Mouse (Mus musculus): Measurements from ENCODE around the gene Kif28.
A peak's percentile ranks its signal among the peaks of the same experiment; 100 is the strongest.

The Kif28 gene

DNA sequence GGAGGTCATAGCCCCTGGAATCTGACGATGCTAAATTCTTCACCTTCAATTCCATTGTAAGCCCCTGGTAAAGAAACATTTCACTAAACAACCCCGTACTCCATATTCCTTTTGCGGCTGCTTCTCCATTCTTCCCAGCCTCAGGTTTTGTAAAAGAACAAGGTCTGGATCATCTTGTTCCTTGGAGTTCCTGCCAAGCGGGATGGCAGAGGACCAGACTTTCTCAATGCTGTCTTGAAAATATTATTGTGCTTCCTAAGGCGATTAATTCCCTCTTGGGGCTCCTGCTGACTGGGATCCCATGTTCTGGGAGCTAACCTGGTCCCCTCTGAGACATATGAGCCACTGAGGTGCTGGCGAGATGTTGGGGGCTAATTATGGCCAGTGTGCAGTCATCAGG, 39.9 kb downstream of the Kif28 start:
- DNase-seq (ENCODE audit: extremely low read depth, low read depth), result no peak

DNA sequence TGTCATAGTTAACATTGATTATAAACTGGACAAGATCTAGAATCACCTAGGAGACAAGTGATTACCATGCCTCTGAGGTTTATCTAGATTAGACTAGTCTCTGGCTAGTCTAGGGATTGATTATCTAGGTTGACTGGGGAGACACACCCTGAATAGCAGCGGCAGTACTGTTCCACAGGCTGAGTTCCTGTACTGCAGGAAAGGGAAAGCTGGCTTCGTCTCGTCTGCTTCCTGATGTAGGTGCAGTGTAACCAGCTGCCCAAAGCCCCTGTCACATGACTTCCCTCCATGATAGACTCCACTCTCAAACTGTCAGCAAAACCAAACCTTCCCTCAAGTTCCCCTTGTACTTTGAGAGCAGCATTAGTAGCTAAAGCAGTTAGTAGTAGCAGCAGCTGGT, 40.9 kb downstream of the Kif28 start:
- DNase-seq (ENCODE audit: extremely low read depth, low read depth), result no peak

DNA sequence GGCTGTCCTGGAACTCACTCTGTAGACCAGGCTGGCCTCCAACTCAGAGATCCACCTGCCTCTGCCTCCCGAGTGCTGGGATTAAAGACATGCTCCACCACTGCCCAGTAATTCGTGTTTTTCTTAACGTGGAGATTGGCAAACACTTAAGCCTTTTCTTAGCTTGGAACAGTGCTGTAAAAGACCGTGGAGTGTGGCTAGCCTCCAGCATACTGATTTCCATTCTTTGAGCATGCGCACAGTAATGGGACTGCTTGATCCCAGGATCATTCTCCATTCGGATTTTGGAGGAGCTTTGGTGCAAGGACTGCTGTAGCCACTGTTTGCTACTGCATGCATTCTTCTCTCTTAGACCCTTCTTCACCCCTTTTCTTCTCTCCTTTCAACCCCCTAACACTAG, 55.6 kb downstream of the Kif28 start:
- no peak for DNase-seq (ENCODE audit: extremely low read depth, low read depth)

DNA sequence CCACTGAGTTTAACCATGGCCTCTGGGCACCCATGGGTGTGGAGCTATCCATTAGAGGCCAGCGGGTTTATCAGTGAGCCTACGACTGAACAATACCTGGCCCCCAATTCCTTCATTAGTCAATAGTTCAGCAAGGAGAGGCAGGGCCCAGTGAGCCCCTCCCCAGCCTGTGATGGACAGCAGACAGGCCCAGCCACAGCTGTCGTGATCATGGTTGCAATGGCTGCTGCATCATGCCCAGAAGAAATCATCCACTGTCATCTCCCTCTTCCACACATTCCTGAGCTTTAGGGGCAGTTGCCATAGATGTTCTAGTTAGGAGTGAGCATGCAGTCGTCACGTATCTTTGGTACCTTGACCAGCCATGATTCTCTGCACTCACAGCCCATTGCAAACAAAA, 56.2 kb downstream of the Kif28 start:
- DNase-seq (ENCODE audit: extremely low read depth, low read depth), result no peak

DNA sequence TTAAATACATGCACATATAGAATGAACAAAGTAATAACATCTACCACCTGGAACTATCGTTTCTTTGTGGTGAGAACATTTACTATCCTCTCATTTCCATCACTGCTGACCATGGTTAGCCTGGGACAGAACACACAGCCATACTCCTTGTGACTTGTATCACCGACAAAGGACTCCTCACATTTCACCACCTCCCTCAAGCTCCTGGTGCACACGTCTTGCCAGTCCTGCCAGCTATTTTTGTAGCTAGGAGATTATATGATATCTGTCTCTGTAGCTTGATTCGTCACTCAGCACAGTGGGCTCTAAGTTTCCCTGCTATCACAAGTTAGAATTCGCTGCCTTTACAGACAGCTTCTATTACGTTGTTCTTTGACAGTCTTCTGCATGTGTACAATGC, 56.7 kb downstream of the Kif28 start:
- no peak for DNase-seq (ENCODE audit: extremely low read depth, low read depth)

DNA sequence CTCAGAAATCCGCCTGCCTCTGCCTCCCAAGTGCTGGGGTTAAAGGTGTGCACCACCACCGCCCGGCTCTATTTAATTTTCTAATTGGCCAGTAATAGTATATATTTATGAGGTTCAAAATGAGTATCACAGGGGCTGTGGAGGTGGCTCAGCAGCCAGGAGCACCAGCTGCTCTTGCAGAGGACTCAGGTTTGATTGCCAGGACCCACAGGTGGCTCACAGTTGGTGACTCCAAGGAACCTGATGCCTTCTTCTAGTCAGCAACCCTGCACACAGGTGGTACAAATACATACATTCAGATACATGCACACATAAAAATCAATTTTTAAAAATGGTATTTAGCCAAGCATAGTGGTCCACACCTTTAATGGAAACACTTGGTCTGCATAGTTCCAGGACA, 57.1 kb downstream of the Kif28 start:
- DNase-seq (ENCODE audit: extremely low read depth, low read depth), result no peak

DNA sequence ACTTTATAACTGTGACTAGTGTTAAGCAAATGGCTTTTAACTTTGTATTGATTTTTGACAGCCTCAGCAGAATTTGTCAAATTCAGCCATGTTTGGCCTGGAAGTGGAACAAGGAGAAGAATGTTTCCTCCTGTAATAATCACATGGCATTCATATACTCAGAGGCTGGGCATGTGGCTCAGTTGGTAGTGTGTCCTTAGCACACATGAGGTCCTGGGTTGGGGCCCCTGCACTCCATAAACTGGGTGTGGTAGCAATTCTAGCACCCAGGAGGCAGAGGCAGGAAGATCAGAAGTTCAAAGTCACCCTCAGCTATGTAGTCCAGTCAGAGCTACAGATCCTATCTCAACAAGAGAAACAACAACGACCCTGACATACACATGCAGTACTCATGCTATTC, 57.8 kb downstream of the Kif28 start:
- DNase-seq (ENCODE audit: extremely low read depth, low read depth), result no peak

DNA sequence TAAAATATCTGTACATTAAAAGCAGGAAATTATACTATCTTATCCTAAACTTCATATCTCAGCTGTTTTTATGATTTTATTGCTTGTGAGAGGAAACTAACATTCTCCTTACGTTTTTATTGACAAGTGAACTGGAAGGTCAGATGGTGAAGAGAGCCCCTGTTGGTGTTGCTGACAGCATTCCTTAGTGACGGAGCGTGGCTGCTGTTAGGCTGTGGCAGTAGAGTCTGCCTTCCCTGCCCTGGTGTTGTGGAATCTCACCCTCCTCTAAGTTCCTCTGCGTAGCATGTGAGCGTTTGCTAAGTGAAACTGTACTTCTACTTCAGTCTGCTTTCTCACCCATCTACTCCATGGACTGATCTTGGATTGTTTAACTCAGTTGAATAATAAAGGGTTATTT, 58.3 kb downstream of the Kif28 start:
- no peak for DNase-seq (ENCODE audit: extremely low read depth, low read depth)

DNA sequence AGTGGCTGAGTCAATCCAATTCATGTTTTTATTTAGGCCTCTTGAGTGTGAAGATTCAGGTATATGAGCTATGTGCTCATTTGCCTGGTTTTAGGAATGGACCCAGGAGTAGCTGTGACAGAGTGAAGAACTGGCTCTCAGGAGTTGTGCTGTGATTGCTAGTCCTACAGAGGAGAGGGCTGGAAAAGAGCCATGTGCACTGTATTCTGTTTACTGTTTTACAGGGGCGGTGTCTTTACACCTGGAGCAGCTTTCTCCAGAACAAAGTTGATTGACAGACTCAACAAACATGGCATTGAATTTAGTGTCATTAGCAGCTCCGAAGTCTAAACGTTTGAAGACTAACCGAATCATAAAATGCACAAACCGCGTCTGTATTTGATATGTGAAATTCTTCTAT, 58.7 kb downstream of the Kif28 start:
- DNase-seq (ENCODE audit: extremely low read depth, low read depth), result no peak

DNA sequence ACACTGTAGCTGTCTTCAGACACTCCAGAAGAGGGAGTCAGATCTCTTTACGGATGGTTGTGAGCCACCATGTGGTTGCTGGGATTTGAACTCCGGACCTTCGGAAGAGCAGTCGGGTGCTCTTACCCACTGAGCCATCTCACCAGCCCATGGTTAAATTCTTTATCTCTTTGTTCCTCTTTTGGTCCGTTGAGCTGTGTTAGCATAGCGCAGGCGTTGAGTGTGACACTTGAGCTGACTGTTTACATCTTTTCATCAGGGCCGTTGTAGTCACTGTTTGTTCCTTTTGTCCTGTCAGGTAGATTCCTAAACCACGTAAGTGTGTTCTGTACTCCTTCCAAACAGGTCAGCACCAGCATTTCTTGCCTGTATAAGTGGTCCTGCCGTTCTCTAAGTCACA, 62.3 kb downstream of the Kif28 start:
- peak; percentile 45 for DNase-seq (ENCODE audit: extremely low read depth, low read depth)

DNA sequence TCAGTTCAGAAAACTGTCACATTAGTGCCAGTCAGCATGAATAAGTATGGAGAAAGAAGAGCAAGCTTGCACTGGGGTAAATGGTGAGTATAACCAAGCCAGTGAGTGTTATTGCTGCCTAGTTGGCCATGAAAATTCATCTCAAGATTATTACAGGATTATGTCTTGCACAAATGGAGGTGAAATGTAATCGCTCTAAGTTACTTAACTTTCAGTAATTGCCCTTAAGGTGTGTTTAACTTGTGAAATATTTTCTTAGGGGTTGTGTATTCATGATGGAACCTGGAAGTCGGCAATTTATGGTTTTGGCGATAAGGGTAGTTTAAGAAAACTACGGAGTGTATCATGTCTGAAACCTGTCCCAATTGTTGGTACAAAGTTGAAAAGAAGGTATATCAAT, 65.7 kb downstream of the Kif28 start:
- no peak for DNase-seq (ENCODE audit: extremely low read depth, low read depth)

DNA sequence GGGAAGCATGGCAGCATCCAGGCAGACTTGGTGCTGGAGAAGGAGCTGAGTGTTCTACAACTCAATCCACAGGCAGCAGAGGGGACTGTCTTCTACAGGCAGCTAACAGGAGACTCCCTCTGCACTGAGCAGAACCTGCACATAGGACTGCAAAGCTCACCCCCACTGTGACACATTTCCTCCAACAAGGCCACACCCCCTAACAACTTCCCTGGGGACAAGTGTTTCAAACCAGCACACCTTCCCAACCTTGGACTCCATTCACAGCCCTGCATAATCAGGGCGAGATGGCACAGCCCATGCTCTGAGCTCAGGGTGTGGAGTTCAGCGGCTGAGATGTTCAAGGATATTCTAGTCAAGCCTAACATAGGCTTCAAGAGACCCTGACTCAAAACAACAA, 68.0 kb downstream of the Kif28 start:
- DNase-seq (ENCODE audit: extremely low read depth, low read depth), result no peak

DNA sequence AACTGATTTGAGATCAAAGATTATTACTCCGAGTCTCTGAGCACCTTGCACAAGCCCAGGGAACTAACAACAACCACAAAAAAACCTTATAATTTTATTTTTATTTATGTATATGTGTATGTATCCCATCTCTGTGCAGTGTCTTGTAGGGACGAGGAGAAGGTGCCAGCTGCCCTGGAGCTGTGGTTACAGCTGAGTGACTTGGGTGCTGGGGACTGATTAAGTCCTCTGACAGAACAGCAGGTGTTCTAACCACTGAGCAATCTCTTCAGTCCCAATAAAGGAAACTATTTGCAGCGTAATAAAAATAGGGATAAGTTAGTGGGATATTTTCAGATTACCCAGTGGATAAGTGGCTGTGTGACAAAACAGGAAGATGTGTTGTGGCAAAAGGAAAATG, 70.7 kb downstream of the Kif28 start:
- DNase-seq (ENCODE audit: extremely low read depth, low read depth), result no peak

DNA sequence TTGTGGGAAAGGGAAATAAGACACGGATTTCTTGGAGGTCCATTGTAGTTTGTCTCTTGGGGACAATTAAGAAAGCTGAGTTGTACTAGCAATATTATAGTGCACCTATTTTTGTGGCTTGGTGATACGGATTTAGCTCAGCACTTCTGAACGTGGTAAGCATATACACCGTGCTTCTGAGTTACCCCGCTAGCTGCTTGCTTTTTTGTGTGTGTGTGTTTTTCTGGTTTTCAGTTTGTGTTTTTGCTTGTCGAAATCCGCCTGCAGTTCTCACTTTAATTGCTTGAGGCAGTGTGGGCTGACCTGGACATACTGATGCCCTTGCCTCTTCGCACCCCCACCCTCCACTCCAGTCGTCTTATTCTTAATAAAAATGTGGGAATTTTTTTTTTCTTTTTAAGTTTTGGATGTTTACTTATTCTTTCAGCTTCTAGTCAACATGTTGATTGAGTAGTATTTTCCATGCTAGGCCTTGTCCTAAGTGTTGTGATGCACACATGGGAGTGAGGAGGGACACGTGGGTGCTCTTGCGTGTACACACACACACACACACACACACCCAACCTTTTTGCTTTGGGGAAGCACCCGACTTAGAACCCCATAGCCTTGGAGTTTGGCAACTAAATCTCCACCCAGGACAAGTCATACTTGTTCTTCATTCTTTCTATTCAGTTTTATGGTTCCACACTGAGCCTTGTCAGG, 76.1 kb downstream of the Kif28 start:
- DNase-seq (ENCODE audit: extremely low read depth, low read depth), result peak; percentile 33

DNA sequence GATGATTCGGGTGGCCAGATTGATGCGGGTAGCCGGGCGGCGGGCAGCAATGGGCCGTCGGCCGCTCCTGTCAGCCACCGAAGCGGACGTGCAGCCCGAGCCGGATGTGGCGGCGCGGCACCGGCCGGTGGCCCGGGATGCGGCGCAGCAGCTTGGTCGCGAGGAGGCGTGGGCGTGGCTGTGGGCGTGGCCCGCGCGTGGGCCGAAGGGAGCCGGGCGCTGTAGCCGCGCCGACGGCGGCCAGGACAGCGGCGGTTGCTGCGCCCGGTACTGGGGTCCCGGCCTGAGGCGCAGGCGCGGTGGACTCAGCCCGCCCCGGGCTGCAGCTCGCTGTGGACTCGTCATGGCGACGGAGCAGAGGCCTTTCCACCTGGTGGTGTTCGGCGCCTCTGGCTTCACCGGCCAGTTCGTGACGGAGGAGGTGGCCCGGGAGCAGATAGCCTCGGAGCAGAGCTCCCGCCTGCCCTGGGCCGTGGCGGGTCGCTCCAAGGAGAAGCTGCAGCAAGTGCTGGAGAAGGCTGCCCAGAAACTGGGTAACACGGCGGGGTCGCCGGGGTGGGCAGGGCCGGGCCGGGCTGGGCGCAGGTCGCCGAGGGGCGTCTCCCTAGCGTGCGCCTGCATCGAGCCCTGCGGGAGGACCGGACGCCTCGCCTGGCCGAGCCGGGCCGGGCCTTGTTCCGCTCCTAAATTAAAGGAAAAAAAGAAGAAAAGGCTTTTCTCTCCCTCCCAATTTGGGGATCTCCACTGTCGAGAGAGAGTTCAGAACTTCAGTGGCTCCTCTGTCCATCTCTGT, 76.9 kb downstream of the Kif28 start, which contains the start of gene Sccpdh:
TSS of gene Sccpdh (plus strand) at position 198 of the 793 bp plus-strand sequence.
- peak; percentile 16 for DNase-seq (ENCODE audit: extremely low read depth, low read depth)

DNA sequence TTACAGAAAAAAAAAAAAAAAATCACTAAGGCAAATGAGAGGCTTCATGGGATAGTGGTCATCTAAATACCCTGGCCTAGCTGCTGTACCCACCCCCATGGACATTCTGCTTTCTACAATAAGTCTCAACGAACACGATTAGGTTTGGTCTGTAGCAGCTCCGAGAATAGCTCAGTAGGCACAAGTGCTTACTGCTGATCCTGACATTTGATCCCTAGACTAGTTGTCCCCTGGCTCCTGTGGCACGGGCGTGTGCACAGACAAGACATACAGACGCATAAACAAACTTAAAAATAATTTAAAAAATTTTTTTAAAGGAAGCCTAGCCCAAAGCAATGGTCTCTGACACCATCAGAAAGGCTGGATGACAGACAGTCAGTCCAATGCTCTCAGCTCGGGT, 77.6 kb downstream of the Kif28 start:
- DNase-seq (ENCODE audit: extremely low read depth, low read depth), result no peak

DNA sequence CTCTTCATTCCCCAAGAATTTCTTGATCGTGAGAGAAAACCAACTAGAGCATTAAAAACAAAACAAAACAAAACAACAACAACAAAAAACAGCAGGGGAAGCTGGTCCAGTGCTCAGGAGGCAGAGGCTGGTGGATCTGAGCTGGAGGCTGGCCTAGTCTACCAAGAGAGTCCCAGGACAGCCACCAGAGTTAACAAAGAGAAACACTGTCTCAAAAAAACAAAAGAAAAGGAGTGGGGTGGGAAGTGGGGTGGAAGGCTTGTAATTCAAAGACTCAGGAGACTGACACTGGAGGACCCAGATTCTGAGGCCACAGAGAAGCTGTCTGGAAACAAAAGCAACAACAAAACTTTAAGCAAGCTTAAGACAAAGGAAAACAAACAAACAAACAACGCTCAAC, 78.1 kb downstream of the Kif28 start:
- no peak for DNase-seq (ENCODE audit: extremely low read depth, low read depth)

DNA sequence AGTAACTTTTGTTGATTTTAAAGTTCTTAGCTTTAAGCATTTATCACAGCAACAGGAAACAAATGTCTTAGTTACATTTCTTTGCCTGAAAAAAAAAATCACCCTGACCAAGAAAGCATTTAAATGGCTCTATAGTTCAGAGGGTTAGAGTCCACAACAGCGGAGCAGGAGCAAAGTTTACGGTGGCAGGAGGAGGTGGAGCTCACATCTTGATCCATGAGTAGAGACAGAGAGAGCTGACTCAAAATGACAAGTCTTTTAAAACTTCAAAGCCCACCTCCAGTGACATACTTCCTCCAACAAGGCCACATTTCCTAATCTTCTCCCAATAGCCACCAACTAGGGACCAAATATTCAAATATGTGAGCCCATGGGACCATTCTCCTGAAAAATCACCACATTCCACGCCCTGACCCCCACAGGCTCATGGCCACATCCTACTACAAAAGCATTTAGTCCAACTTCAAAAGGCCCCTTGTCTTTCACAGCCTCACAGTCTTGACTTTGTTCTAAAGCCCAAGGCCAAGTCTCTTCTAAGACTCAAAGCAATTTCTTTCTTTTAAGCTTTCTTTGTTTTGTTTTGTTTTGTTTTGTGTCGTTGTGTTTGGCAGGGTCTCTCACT, 80.7 kb downstream of the Kif28 start:
- DNase-seq (ENCODE audit: extremely low read depth, low read depth), result no peak

DNA sequence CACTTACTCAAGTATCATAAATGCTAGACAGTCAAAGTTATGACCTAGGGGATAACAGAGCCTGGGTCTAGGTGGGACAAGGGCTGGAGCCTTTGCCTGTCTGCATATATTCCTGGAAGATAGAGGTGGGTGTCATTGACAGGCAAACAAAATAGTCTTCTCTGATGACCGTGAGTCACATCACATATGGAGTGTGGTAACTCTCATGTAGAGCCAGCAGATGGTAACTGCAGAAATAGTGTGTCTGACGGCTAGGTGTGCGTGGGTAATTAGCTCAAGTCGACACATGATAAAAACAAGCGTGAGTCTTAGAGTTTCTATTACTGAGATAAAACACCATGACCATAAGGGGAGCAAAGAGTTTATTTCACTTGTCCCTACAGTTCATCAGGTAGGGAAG, 82.0 kb downstream of the Kif28 start:
- no peak for DNase-seq (ENCODE audit: extremely low read depth, low read depth)

DNA sequence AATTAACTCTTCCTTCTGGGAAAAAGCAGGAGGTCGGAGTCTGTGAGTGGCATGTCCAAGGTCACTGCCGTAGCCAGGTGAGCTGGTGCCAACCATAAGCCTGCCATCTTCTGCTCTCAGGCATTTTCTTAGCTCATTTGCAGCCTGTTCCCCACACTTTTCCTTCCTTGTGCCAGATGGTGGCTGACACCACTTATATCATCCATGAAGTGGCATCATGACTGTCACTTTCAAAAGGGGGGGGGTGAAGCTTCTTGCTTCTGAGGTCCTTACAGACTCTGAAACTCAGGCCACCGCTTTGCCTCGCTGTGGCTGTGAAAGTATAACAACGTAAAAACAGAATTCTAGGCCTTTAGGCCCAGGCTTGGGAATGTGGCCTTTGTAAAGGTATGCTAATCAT, 93.8 kb downstream of the Kif28 start:
- DNase-seq (ENCODE audit: extremely low read depth, low read depth), result no peak

DNA sequence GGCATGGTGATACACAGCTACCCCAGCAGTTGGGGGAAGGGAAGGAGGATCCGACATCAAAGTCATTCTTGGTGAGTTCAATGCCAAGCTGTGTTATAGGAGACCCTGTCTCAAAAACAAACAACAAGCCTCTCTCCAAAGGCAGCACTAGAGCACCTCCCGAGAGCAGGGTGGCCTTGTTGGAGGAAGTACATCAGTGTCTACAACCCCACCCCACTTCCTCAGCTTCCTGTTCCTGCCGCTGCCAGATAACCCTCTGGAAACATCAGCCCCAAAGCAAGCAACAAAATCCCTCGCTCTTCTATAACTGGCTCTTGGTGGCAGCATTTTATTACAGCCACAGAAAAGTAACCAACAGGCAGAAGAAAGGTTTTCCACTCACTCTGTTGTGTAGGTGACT, 94.8 kb downstream of the Kif28 start:
- DNase-seq (ENCODE audit: extremely low read depth, low read depth), result peak; percentile 80

DNA sequence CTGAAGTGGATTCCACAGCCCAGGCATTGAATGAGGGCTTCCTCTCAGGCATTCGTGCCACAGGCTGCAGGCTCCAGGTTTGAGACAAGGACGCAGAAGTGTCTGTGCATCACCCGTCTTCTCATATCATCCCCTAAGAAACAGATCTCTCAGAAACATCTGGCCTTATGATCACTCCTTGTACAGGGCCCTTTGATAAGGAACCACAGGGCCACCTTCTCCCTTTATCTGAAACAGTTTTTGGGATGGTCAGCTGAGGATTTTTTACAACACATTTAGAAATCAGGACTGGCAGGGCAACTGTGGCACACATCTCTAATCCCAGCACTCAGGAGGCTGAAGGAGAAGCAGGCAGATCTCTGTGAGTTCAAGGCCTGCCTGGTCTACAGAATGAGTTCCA, 95.7 kb downstream of the Kif28 start:
- DNase-seq (ENCODE audit: extremely low read depth, low read depth), result peak; percentile 63

DNA sequence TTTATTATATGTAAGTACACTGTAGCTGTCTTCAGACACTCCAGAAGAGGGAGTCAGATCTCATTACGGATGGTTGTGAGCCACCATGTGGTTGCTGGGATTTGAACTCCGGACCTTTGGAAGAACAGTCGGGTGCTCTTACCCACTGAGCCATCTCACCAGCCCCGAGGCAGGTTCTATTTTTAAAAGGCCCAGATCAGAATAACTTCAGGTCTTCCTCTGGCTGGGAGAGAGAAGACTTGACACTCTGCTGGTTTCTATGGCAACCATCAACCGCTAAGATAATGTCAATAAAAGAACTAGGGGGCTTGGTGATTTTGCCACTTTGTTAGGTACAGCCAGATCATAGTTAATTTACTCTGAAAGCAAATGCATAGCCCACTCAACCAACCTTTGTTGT, 96.4 kb downstream of the Kif28 start:
- peak; percentile 55 for DNase-seq (ENCODE audit: extremely low read depth, low read depth)
